Mouse (Mus musculus) ES-CJ7 (cell line): ENCODE results near the gene Cflar.
A peak's percentile ranks its signal among the peaks of the same experiment; 100 is the strongest.

Experiments
- DNase-seq: peaks from one replicate; pipeline ENCODE4 v3.0.0; 2011; ENCODE audit warnings: low read depth, low spot score

Gene Cflar

GRCm38 (mm10) chr1:58727747-58728589 lies 16.7 kb downstream of the Cflar start:
- DNase-seq = no peak

GRCm38 (mm10) chr1:58728590-58728868 lies 17.2 kb downstream of the Cflar start:
- DNase-seq = no peak

GRCm38 (mm10) chr1:58733636-58734035 lies 22.3 kb downstream of the Cflar start:
- DNase-seq = no peak

GRCm38 (mm10) chr1:58734043-58734920 lies 23.0 kb downstream of the Cflar start:
- no peak for DNase-seq

- DNase-seq = no peak
Measured at GRCm38 (mm10) chr1:58735962-58736361, 24.7 kb downstream of the Cflar start.

- no peak for DNase-seq
Measured at GRCm38 (mm10) chr1:58736968-58737367, 25.7 kb downstream of the Cflar start.

GRCm38 (mm10) chr1:58739529-58739928 lies 28.2 kb downstream of the Cflar start:
- no peak for DNase-seq

- no peak for DNase-seq
Measured at GRCm38 (mm10) chr1:58742571-58743021, 31.3 kb downstream of the Cflar start.

- DNase-seq = no peak
Measured at GRCm38 (mm10) chr1:58743252-58743651, 31.9 kb downstream of the Cflar start.

GRCm38 (mm10) chr1:58744645-58745044 lies 33.3 kb downstream of the Cflar start:
- no peak for DNase-seq

GRCm38 (mm10) chr1:58746880-58747279 lies 35.6 kb downstream of the Cflar start:
- peak; percentile 82 for DNase-seq

- no peak for DNase-seq
Measured at GRCm38 (mm10) chr1:58759451-58759850, 48.1 kb downstream of the Cflar start.

- DNase-seq = peak; percentile 76
Measured at GRCm38 (mm10) chr1:58760581-58760980, 49.3 kb downstream of the Cflar start.

- peak; percentile 93 for DNase-seq
Measured at GRCm38 (mm10) chr1:58761391-58762275, 50.3 kb downstream of the Cflar start.

- DNase-seq = peak; percentile 92
Measured at GRCm38 (mm10) chr1:58762576-58762975, 51.3 kb downstream of the Cflar start.

- DNase-seq = peak; percentile 43
Measured at GRCm38 (mm10) chr1:58766446-58766845, 55.1 kb downstream of the Cflar start.

- peak; percentile 92 for DNase-seq
Measured at GRCm38 (mm10) chr1:58769136-58769535, 57.8 kb downstream of the Cflar start.

- DNase-seq = peak; percentile 53
Measured at GRCm38 (mm10) chr1:58769701-58770100, 58.4 kb downstream of the Cflar start.

GRCm38 (mm10) chr1:58770111-58770720 lies 58.9 kb downstream of the Cflar start:
- DNase-seq = peak; percentile 83

- peak; percentile 56 for DNase-seq
Measured at GRCm38 (mm10) chr1:58772084-58772483, 60.8 kb downstream of the Cflar start.

GRCm38 (mm10) chr1:58773280-58773679 lies 62.0 kb downstream of the Cflar start:
- DNase-seq = no peak
